Mouse (Mus musculus): ENCODE measurements around the gene Kif16b. TPM values are rescaled to one million over a fixed set of nuclear protein-coding genes. Genes with fewer than 3 reads are reported as not detected.

The Kif16b gene
- total and polyA plus RNA-seq, 3 experiments: 3.9 to 17.6 (median 17.2) TPM

GRCm38 (mm10) chr2:142715912-142716260, 185.4 kb downstream of the Kif16b start:
- Histone ChIP-seq H3K36me3 (replicated peaks) (peaks cover 14% of the 10 kb centered on the region), H3K27me3 (ENCODE audit: insufficient read depth, low read length) (no peaks in the 10 kb centered on the region), H3K4me1 (ENCODE audit: insufficient read depth, low read depth, low read length) (no peaks in the 10 kb centered on the region), H3K9me3 (replicated peaks) (no peaks in the 10 kb centered on the region), H3K4me3 (ENCODE audit: low read depth, low read length) (no peak overlapping the region)
- TF ChIP-seq GATA2 (IDR thresholded peaks at IDR 0.05; ENCODE audit: borderline replicate concordance, low read depth, low read length): no peak
- TF ChIP-seq POLR2AphosphoS5 (IDR thresholded peaks at IDR 0.05; ENCODE audit: insufficient replicate concordance, low read depth, low read length): no peak
- no peak for TF ChIP-seq TAL1 (conservative IDR thresholded peaks at IDR 0.05; ENCODE audit: low read depth, low read length)
- TF ChIP-seq GATA1 (IDR thresholded peaks at IDR 0.05; ENCODE audit: borderline replicate concordance, low read length): no peak
- no peak for TF ChIP-seq CTCF (IDR thresholded peaks at IDR 0.05; ENCODE audit: low read depth, low read length)
- ATAC-seq (ENCODE audit: extremely low read depth, insufficient number of reproducible peaks, low FRiP score, poor library complexity, severe bottlenecking) (no peak), DNase-seq (ENCODE audit: low spot score) (no peak)

- Histone ChIP-seq H3K36me3 (replicated peaks) (peaks cover 14% of the 10 kb centered on the region), H3K4me1 (ENCODE audit: insufficient read depth, low read depth, low read length) (no peaks in the 10 kb centered on the region), H3K4me3 (ENCODE audit: low read depth, low read length) (no peak overlapping the region), H3K9me3 (replicated peaks) (no peaks in the 10 kb centered on the region), H3K27me3 (ENCODE audit: insufficient read depth, low read length) (no peaks in the 10 kb centered on the region)
- no peak for DNase-seq (ENCODE audit: low spot score)
- no peak for ATAC-seq (ENCODE audit: extremely low read depth, insufficient number of reproducible peaks, low FRiP score, poor library complexity, severe bottlenecking)
- TF ChIP-seq GATA1 (IDR thresholded peaks at IDR 0.05; ENCODE audit: borderline replicate concordance, low read length) (no peak), POLR2AphosphoS5 (IDR thresholded peaks at IDR 0.05; ENCODE audit: insufficient replicate concordance, low read depth, low read length) (no peak), CTCF (IDR thresholded peaks at IDR 0.05; ENCODE audit: low read depth, low read length) (no peak), TAL1 (conservative IDR thresholded peaks at IDR 0.05; ENCODE audit: low read depth, low read length) (no peak), GATA2 (IDR thresholded peaks at IDR 0.05; ENCODE audit: borderline replicate concordance, low read depth, low read length) (no peak)
Observed at GRCm38 (mm10) chr2:142715186-142715911, 186.0 kb downstream of the Kif16b start.

DNA sequence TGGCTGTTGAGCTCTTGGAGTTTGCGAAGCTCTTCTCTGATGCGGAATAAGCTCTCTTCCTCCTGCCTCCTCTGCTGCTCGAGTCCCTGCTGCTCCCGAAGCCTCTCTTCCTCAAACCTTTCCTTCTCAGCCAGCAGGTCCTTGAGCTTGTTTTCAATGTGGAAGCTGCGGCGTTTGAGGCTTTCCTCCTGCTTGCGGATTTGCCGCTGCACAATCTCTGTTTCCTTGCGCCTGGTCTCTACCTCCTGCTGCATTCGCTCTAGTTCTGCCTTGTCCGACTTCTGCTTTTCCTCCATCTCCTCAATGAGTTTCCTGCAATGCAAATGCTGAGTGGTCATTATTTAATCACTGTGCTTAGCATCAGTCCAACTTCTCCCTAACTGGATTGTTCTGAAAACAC, 188.6 kb downstream of the Kif16b start:
- Histone ChIP-seq H3K27me3 (ENCODE audit: insufficient read depth, low read length) (no peaks in the 10 kb centered on the region), H3K4me1 (ENCODE audit: insufficient read depth, low read depth, low read length) (no peaks in the 10 kb centered on the region), H3K4me3 (ENCODE audit: low read depth, low read length) (no peak overlapping the region), H3K36me3 (replicated peaks) (peaks cover 20% of the 10 kb centered on the region), H3K9me3 (replicated peaks) (no peaks in the 10 kb centered on the region)
- DNase-seq (ENCODE audit: low spot score): no peak
- ATAC-seq (ENCODE audit: extremely low read depth, insufficient number of reproducible peaks, low FRiP score, poor library complexity, severe bottlenecking): no peak
- TF ChIP-seq GATA2 (IDR thresholded peaks at IDR 0.05; ENCODE audit: borderline replicate concordance, low read depth, low read length) (no peak), POLR2AphosphoS5 (IDR thresholded peaks at IDR 0.05; ENCODE audit: insufficient replicate concordance, low read depth, low read length) (no peak), TAL1 (conservative IDR thresholded peaks at IDR 0.05; ENCODE audit: low read depth, low read length) (no peak), CTCF (IDR thresholded peaks at IDR 0.05; ENCODE audit: low read depth, low read length) (no peak), GATA1 (IDR thresholded peaks at IDR 0.05; ENCODE audit: borderline replicate concordance, low read length) (no peak)

- H3K9me3 ChIP-seq (replicated peaks): no peaks in the 10 kb centered on the region
- H3K27me3 ChIP-seq (ENCODE audit: insufficient read depth, low read length): no peaks in the 10 kb centered on the region
- no peak for ATAC-seq (ENCODE audit: extremely low read depth, insufficient number of reproducible peaks, low FRiP score, poor library complexity, severe bottlenecking)
- no peak for DNase-seq (ENCODE audit: low spot score)
- H3K4me1 ChIP-seq (ENCODE audit: insufficient read depth, low read depth, low read length): no peaks in the 10 kb centered on the region
- H3K36me3 ChIP-seq (replicated peaks): peaks cover 24% of the 10 kb centered on the region
- no peak for TF ChIP-seq POLR2AphosphoS5 (IDR thresholded peaks at IDR 0.05; ENCODE audit: insufficient replicate concordance, low read depth, low read length)
- TF ChIP-seq TAL1 (conservative IDR thresholded peaks at IDR 0.05; ENCODE audit: low read depth, low read length): no peak
- TF ChIP-seq GATA1 (IDR thresholded peaks at IDR 0.05; ENCODE audit: borderline replicate concordance, low read length): no peak
- TF ChIP-seq CTCF (IDR thresholded peaks at IDR 0.05; ENCODE audit: low read depth, low read length): no peak
- no peak for TF ChIP-seq GATA2 (IDR thresholded peaks at IDR 0.05; ENCODE audit: borderline replicate concordance, low read depth, low read length)
- no peak overlapping the region for H3K4me3 ChIP-seq (ENCODE audit: low read depth, low read length)
Observed at GRCm38 (mm10) chr2:142709326-142709725, 192.0 kb downstream of the Kif16b start.

DNA sequence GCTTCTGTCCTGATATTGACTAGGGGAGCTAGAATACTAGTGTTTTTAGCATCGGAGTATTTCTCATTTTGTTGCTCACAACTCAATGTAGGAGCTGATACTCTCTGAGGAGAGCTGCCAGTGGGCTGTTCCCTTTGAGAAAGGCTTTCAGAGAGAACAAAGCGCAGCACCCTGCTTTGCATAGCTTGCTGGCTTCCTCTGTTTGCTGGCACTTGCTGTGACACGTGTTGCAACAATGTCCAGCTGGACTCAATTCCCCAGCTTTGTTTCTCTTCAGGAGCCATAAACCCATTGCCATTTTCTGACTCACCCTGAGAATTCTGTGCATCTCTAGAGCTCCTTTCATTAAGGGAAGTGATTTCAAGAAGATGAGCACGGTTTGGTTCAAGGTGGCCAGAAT, 200.6 kb downstream of the Kif16b start:
- H3K27me3 ChIP-seq (ENCODE audit: insufficient read depth, low read length): no peaks in the 10 kb centered on the region

GRCm38 (mm10) chr2:142698650-142699049, 202.7 kb downstream of the Kif16b start:
- DNase-seq (ENCODE audit: low spot score) (no peak), ATAC-seq (ENCODE audit: extremely low read depth, insufficient number of reproducible peaks, low FRiP score, poor library complexity, severe bottlenecking) (no peak)
- no peak for TF ChIP-seq CTCF (IDR thresholded peaks at IDR 0.05; ENCODE audit: low read depth, low read length)
- TF ChIP-seq GATA1 (IDR thresholded peaks at IDR 0.05; ENCODE audit: borderline replicate concordance, low read length): no peak
- TF ChIP-seq TAL1 (conservative IDR thresholded peaks at IDR 0.05; ENCODE audit: low read depth, low read length): no peak
- no peak for TF ChIP-seq GATA2 (IDR thresholded peaks at IDR 0.05; ENCODE audit: borderline replicate concordance, low read depth, low read length)
- no peak for TF ChIP-seq POLR2AphosphoS5 (IDR thresholded peaks at IDR 0.05; ENCODE audit: insufficient replicate concordance, low read depth, low read length)
- Histone ChIP-seq H3K36me3 (replicated peaks) (peaks cover 14% of the 10 kb centered on the region), H3K4me1 (ENCODE audit: insufficient read depth, low read depth, low read length) (no peaks in the 10 kb centered on the region), H3K27me3 (ENCODE audit: insufficient read depth, low read length) (no peaks in the 10 kb centered on the region), H3K9me3 (replicated peaks) (no peaks in the 10 kb centered on the region), H3K4me3 (ENCODE audit: low read depth, low read length) (no peak overlapping the region)

More for the DNA sequence above, 200.6 kb downstream of the Kif16b start:
- no peak overlapping the region for H3K4me3 ChIP-seq (ENCODE audit: low read depth, low read length)
- ATAC-seq (ENCODE audit: extremely low read depth, insufficient number of reproducible peaks, low FRiP score, poor library complexity, severe bottlenecking) (no peak), DNase-seq (ENCODE audit: low spot score) (no peak)
- H3K4me1 ChIP-seq (ENCODE audit: insufficient read depth, low read depth, low read length): no peaks in the 10 kb centered on the region
- peaks cover 14% of the 10 kb centered on the region for H3K36me3 ChIP-seq (replicated peaks)
- TF ChIP-seq GATA1 (IDR thresholded peaks at IDR 0.05; ENCODE audit: borderline replicate concordance, low read length): no peak
- no peak for TF ChIP-seq POLR2AphosphoS5 (IDR thresholded peaks at IDR 0.05; ENCODE audit: insufficient replicate concordance, low read depth, low read length)
- no peak for TF ChIP-seq TAL1 (conservative IDR thresholded peaks at IDR 0.05; ENCODE audit: low read depth, low read length)
- no peak for TF ChIP-seq GATA2 (IDR thresholded peaks at IDR 0.05; ENCODE audit: borderline replicate concordance, low read depth, low read length)
- no peak for TF ChIP-seq CTCF (IDR thresholded peaks at IDR 0.05; ENCODE audit: low read depth, low read length)
- no peaks in the 10 kb centered on the region for H3K9me3 ChIP-seq (replicated peaks)

Data from G1E (cell line).